Mouse (Mus musculus) limb, embryonic 14.5 days (tissue): ENCODE data around the gene Rab4a. TPM values are rescaled to one million over a fixed set of nuclear protein-coding genes. Genes with fewer than 3 reads are reported as not detected.

Source experiments
- ATAC-seq: fragments of 200-750 bp; cut with Nextera tagmentation; 2 replicates; pipeline ENCODE4 v1.8.0; 2017; ENCODE audit warnings: low read depth, moderate number of reproducible peaks, moderate TSS enrichment; ENCODE audit not compliant: low FRiP score
- DNase-seq: peaks from one replicate; pipeline ENCODE4 v3.0.0-alpha.2; 2015; ENCODE audit warnings: low spot score
- H3K27ac ChIP-seq: fragments of 300-500 bp; sonication (generic); replicated peaks from 2 replicates; pipeline ENCODE4 v1.5.1; 2014; ENCODE audit warnings: low read depth, mild to moderate bottlenecking, low read length, moderate library complexity, mixed read lengths
- H3K27me3 ChIP-seq: fragments of 300-500 bp; sonication (generic); 2 replicates; pipeline ENCODE4 v1.6.1; 2014; ENCODE audit warnings: low read length, mixed read lengths; ENCODE audit not compliant: control insufficient read depth, insufficient read depth
- H3K36me3 ChIP-seq: fragments of 300-500 bp; sonication (generic); 2 replicates; pipeline ENCODE4 v1.6.1; 2014; ENCODE audit warnings: mild to moderate bottlenecking, low read length, moderate library complexity, mixed read lengths; ENCODE audit not compliant: control insufficient read depth, insufficient read depth
- H3K4me1 ChIP-seq: fragments of 300-500 bp; sonication (generic); 2 replicates; pipeline ENCODE4 v1.6.1; 2014; ENCODE audit warnings: antibody characterized with exemption, low read length, mixed read lengths; ENCODE audit not compliant: control insufficient read depth, insufficient read depth
- H3K4me2 ChIP-seq: fragments of 300-500 bp; sonication (generic); replicated peaks from 2 replicates; pipeline ENCODE4 v1.6.1; 2014; ENCODE audit warnings: low read depth, mild to moderate bottlenecking, low read length, moderate library complexity; ENCODE audit not compliant: severe bottlenecking
- H3K4me3 ChIP-seq: fragments of 300-500 bp; sonication (generic); replicated peaks from 2 replicates; pipeline ENCODE4 v1.5.1; 2014; ENCODE audit warnings: low read length
- H3K9ac ChIP-seq: fragments of 300-500 bp; sonication (generic); 2 replicates; pipeline ENCODE4 v1.6.1; 2014; ENCODE audit warnings: mild to moderate bottlenecking, low read depth, low read length, moderate library complexity; ENCODE audit not compliant: severe bottlenecking
- H3K9me3 ChIP-seq: fragments of 300-500 bp; sonication (generic); 2 replicates; pipeline ENCODE4 v1.6.1; 2016; ENCODE audit warnings: low read length; ENCODE audit not compliant: control insufficient read depth
- POLR2A ChIP-seq: fragments of 200-500 bp; IDR thresholded peaks from 2 replicates; pipeline ENCODE4 v1.8.0; 2012; ENCODE audit warnings: inconsistent platforms, mild to moderate bottlenecking, moderate library complexity, borderline replicate concordance; ENCODE audit not compliant: insufficient read depth, insufficient read length; ENCODE audit errors: extremely low read depth
- WGBS: fragments of 180-500 bp; shearing (Covaris S2); extraction: QIAGEN DNeasy Blood & Tissue Kit; methylation state at CpG from one replicate; pipeline ENCODE4 v1.1.7; 2014; 5-methylcytosine and 5-hydroxymethylcytosine counted together
- polyA plus RNA-seq, 2 experiments: library from polyadenylated mRNA; depleted of rRNA in 1 of 2; stranded (reverse) in 1 of 2; unstranded in 1 of 2; fragments of >200 nt; fragmentation: Nextera tagmentation in 1 of 2; extraction: Ambion mirVana in 1 of 2; gene quantifications; 2 replicates each; pipeline versions ENCODE4 v1.2.1 to v1.2.3; 2012 to 2014

Gene Rab4a
- polyA plus RNA-seq, 2 experiments: 29.5 to 45.5 TPM

DNA sequence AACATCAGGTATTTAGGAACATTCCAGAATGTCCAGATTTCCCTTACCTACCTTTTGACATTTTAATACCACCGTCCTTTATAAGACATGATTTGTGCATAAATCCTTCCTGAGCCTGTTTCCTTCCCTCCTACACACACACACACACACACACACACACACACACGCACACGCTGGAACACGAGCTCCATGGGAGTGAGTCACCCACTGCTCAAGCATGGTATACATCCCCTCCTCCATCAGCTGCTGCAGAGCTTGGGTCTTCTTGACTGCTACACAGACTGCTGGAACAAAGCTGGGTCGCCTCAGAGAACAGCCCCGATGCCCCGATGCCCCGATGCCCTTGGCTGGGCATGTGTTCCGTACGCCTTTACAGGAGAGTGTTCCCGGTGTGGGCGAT is 40.7 kb downstream of the Rab4a start:
- ATAC-seq: no peak
- H3K4me3 ChIP-seq: no peak overlapping the region
- H3K9ac ChIP-seq: no peak overlapping the region
- no peaks in the 10 kb centered on the region for H3K27me3 ChIP-seq
- no peak for TF ChIP-seq POLR2A
- no peaks in the 10 kb centered on the region for H3K36me3 ChIP-seq
- no peak overlapping the region for H3K4me2 ChIP-seq
- WGBS: 89% methylated on average over 12 of the region's 12 CpGs
- H3K4me1 ChIP-seq: no peaks in the 10 kb centered on the region
- DNase-seq: no peak
- H3K9me3 ChIP-seq: no peaks in the 10 kb centered on the region
- no peak overlapping the region for H3K27ac ChIP-seq

GRCm38 (mm10) chr8:123847546-123847945 is 41.8 kb downstream of the Rab4a start:
- no peaks in the 10 kb centered on the region for H3K36me3 ChIP-seq
- no peak for TF ChIP-seq POLR2A
- H3K27me3 ChIP-seq: no peaks in the 10 kb centered on the region
- no peak overlapping the region for H3K4me2 ChIP-seq
- H3K4me3 ChIP-seq: no peak overlapping the region
- no peaks in the 10 kb centered on the region for H3K4me1 ChIP-seq
- H3K9ac ChIP-seq: no peak overlapping the region
- DNase-seq: no peak
- ATAC-seq: no peak
- WGBS: 63% methylated on average over 3 of the region's 3 CpGs
- no peaks in the 10 kb centered on the region for H3K9me3 ChIP-seq
- H3K27ac ChIP-seq: no peak overlapping the region

GRCm38 (mm10) chr8:123849352-123849751 is 43.6 kb downstream of the Rab4a start:
- WGBS: 85% methylated on average over 4 of the region's 4 CpGs
- no peaks in the 10 kb centered on the region for H3K4me1 ChIP-seq
- H3K9me3 ChIP-seq: no peaks in the 10 kb centered on the region
- ATAC-seq (no peak), DNase-seq (no peak)
- no peak overlapping the region for H3K4me3 ChIP-seq
- no peaks in the 10 kb centered on the region for H3K36me3 ChIP-seq
- no peaks in the 10 kb centered on the region for H3K27me3 ChIP-seq
- no peak overlapping the region for H3K9ac ChIP-seq
- no peak overlapping the region for H3K27ac ChIP-seq
- no peak overlapping the region for H3K4me2 ChIP-seq
- no peak for TF ChIP-seq POLR2A

- Histone ChIP-seq H3K27ac (no peak overlapping the region), H3K9ac (no peak overlapping the region), H3K4me2 (no peak overlapping the region), H3K36me3 (no peaks in the 10 kb centered on the region), H3K4me3 (no peak overlapping the region), H3K9me3 (no peaks in the 10 kb centered on the region), H3K27me3 (no peaks in the 10 kb centered on the region), H3K4me1 (no peaks in the 10 kb centered on the region)
- no peak for TF ChIP-seq POLR2A
- WGBS: 46% methylated on average over 5 of the region's 5 CpGs
- DNase-seq (no peak), ATAC-seq (no peak)
Measured at GRCm38 (mm10) chr8:123851590-123851989, 45.8 kb downstream of the Rab4a start.

- Histone ChIP-seq H3K9me3 (no peaks in the 10 kb centered on the region), H3K4me2 (no peak overlapping the region), H3K4me3 (no peak overlapping the region), H3K36me3 (no peaks in the 10 kb centered on the region), H3K27me3 (no peaks in the 10 kb centered on the region), H3K27ac (no peak overlapping the region), H3K9ac (no peak overlapping the region), H3K4me1 (0 out of 2 replicates have a peak, but pooled peaks cover 4% of the 10 kb centered on the region)
- ATAC-seq (no peak), DNase-seq (no peak)
- 100% methylated on average over 1 of the region's 1 CpGs for WGBS
- no peak for TF ChIP-seq POLR2A
Measured at GRCm38 (mm10) chr8:123854252-123854651, 48.5 kb downstream of the Rab4a start.
